Mouse (Mus musculus) CD4-positive, CD25-positive, alpha-beta regulatory T cell (primary cell): ENCODE results near the gene Ttc23. TPM values are rescaled to one million over a fixed set of nuclear protein-coding genes. Genes with fewer than 3 reads are reported as not detected.

Experiments used
- polyA plus RNA-seq: library from polyadenylated mRNA; unstranded; fragments of 100-300 nt; shearing (Covaris generic); gene quantifications from one replicate; pipeline ENCODE4 v1.2.1, GENCODE M21; 2017

Ttc23 gene
- polyA plus RNA-seq = 3.6 TPM

DNA sequence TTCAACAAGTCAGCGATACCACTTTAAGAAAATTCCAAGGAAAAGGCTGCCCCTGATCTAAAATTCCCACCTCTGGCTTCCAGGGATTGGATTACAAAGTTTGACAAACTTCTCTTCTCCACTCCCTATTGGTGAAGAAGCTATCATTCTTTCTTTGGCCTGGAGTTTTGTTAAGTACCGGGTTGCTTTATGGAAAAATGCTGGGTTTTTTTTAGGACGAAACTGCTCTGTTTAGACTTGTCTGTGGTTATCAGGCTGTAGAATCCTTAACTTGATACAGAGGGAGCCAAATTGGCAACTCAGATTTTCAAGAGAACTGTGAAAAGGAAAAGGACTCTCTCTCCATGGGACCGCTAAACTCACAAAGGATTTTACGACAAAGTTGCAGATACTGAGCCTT lies at the start of gene Ttc23:
Gene Ttc23, plus strand, starts transcription at position 134 of the 400 bp plus-strand sequence.

DNA sequence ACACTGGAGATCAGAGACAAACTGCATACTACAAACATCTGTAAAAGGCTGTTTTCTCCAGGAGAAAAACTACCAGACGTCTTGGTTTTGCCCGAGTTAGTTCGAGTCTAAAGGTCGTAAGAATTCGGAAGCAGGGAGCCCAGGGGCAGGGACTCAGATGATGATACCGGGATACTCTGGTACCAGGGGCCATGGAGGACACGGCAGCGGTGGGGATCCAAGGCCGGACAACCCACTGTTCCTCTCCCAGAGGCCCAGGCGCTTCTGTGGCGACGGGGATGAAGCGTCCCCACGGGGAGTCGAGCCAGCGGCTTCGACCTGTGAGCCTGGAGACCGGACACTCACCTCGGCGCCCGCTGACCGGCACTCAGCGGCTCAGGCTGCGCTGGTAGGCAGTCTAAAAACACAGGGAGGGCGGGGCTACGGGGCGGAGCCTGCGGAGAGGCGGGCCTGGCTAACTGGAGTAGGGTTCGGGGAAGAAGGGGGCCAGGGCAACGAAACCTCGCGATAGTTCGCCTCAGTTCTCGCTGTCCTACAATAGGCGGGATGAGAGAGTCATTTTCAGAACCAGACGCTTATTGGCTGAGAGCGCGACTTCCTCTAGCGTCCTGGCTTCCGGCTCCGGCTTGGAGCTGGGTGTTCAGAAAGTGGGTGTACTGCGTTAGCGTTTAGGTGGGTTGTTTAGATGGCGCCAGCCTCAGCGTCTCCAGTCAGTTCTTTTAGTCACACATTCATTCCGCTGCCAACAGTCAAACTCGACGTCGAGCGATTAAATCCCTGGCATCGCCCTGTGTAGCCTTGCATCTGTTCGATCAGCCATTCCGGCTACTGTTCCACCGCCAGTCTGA lies 2.2 kb upstream of the Ttc23 start, which contains the start of gene Lrrc28:
Gene Lrrc28, minus strand, starts transcription at position 436 of the 848 bp plus-strand sequence.

DNA sequence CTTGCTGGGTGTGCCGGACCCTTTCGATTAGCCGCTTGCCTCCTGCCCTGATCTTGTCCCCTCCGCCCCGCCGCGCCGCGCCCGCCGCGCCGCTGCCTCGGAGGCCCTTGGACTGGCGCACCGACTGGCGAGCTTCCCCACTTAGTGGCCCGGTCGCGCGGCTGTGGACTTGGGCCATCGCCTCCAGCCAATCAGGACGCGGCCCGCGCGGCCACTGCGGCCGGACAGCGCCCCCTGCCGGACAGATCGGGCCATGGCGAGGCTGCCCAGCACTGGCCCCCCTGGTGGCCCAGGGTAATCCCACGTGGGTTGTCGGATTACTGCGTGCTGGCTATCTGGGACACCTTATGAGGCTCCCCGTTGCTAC lies 112.4 kb downstream of the Ttc23 start, which contains the start of gene Synm:
Gene Synm, minus strand, starts transcription at position 114 of the 367 bp plus-strand sequence.

Other genes starting within 250 kb of the Ttc23 start
- 21.3 TPM for gene Lrrc28, start 2.1 kb upstream of the Ttc23 start, polyA plus RNA-seq
- not detected for gene Synm, start 112.3 kb downstream of the Ttc23 start, polyA plus RNA-seq